9 mouse cellular contexts compared by ENCODE assay signal in the genomic region with DNA sequence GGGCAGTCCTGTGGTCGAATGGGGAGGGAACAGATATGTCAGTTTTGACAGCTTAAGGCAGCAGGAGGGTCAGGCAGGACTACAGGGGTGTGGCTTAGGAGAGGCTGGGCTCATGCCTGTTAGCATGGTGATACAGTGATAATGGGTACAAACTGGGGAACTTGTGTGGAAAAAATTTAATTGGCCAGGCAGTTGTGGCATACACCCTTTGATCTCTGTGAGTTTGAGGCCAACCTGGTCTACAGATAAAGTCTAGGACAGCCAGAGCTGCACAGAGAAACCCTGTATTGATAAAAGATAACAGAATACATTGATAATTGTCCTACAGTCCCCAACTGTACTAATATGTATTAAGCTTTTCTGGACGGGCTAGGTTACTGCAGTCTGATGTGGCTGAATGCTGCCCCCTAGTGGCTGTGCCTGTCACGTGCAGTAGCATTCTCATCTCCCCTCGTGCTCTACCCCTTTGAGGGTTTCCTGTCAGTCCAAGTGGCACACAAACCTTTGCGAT. TPM values are rescaled to one million over a fixed set of nuclear protein-coding genes. Genes with fewer than 3 reads are reported as not detected.
DNase-seq lines count a peak whose midpoint lies in the region; ATAC-seq and TF ChIP-seq lines count a peak whose summit lies in the region.
"Had no signal": no experiment of that assay in that cellular context is flagged by ENCODE, and none has a peak within 500 bp of the region (broad histone marks: within the 10 kb centered on the region; RNA-seq: fewer than 3 reads in every experiment).

No protein-coding gene starts in this region.

- 18% methylated on average over 5 of the region's 5 CpGs for WGBS in neural tube, embryonic 15.5 days
- 19% methylated on average over 5 of the region's 5 CpGs for WGBS in embryonic facial prominence, embryonic 11.5 days
- WGBS in intestine, embryonic 15.5 days: 17% methylated on average over 5 of the region's 5 CpGs
- 15% methylated on average over 5 of the region's 5 CpGs for WGBS in liver, adult 2 months

- no peak overlapping the region for H3K9ac ChIP-seq in neural tube, embryonic 15.5 days (replicated peaks)
- no peak overlapping the region for H3K9ac ChIP-seq in embryonic facial prominence, embryonic 11.5 days (replicated peaks; ENCODE audit: low read length)
- H3K9ac ChIP-seq in intestine, embryonic 15.5 days: no peak overlapping the region
- no peak overlapping the region for H3K9ac ChIP-seq in liver, adult 2 months (ENCODE audit: low read depth, low read length)

- ATAC-seq in neural tube, embryonic 15.5 days (ENCODE audit: low FRiP score): no peak
- ATAC-seq in embryonic facial prominence, embryonic 11.5 days (replicated peaks; ENCODE audit: insufficient number of reproducible peaks, low FRiP score, low TSS enrichment, low read depth): no peak
- peak; percentile 68 for ATAC-seq in intestine, embryonic 15.5 days

- 0 out of 2 replicates have a peak, but pooled peaks cover 2% of the 10 kb centered on the region for H3K4me1 ChIP-seq in neural tube, embryonic 15.5 days
- no peaks in the 10 kb centered on the region for H3K4me1 ChIP-seq in embryonic facial prominence, embryonic 11.5 days (ENCODE audit: control insufficient read depth, insufficient read depth, low read length)
- no peaks in the 10 kb centered on the region for H3K4me1 ChIP-seq in intestine, embryonic 15.5 days (replicated peaks)
- H3K4me1 ChIP-seq in liver, adult 2 months (ENCODE audit: control insufficient read depth, insufficient read depth, low read length): no peaks in the 10 kb centered on the region

- H3K4me3 ChIP-seq in neural tube, embryonic 15.5 days (replicated peaks): no peak overlapping the region
- H3K4me3 ChIP-seq in embryonic facial prominence, embryonic 11.5 days (ENCODE audit: low read depth, low read length): no peak overlapping the region
- H3K4me3 ChIP-seq in intestine, embryonic 15.5 days (replicated peaks): no peak overlapping the region
- H3K4me3 ChIP-seq in liver, adult 2 months (ENCODE audit: insufficient read depth, low read depth, low read length): no peak overlapping the region
- no peak overlapping the region for H3K4me3 ChIP-seq in myocyte

- H3K4me2 ChIP-seq in neural tube, embryonic 15.5 days: no peak overlapping the region
- no peak overlapping the region for H3K4me2 ChIP-seq in embryonic facial prominence, embryonic 11.5 days (ENCODE audit: low read depth, low read length)
- no peak overlapping the region for H3K4me2 ChIP-seq in intestine, embryonic 15.5 days (replicated peaks)
- H3K4me2 ChIP-seq in myocyte (ENCODE audit: low read depth): no peak overlapping the region

- no peak overlapping the region for H3K27ac ChIP-seq in neural tube, embryonic 15.5 days (replicated peaks)
- H3K27ac ChIP-seq in embryonic facial prominence, embryonic 11.5 days (replicated peaks; ENCODE audit: low read depth, low read length): no peak overlapping the region
- no peak overlapping the region for H3K27ac ChIP-seq in intestine, embryonic 15.5 days
- no peak overlapping the region for H3K27ac ChIP-seq in liver, adult 2 months (replicated peaks; ENCODE audit: insufficient read depth, low read depth, low read length)

- no peaks in the 10 kb centered on the region for H3K27me3 ChIP-seq in neural tube, embryonic 15.5 days (replicated peaks)
- no peaks in the 10 kb centered on the region for H3K27me3 ChIP-seq in embryonic facial prominence, embryonic 11.5 days (ENCODE audit: control insufficient read depth, insufficient read depth, low read length)
- no peaks in the 10 kb centered on the region for H3K27me3 ChIP-seq in intestine, embryonic 15.5 days (replicated peaks)
- no peaks in the 10 kb centered on the region for H3K27me3 ChIP-seq in liver, adult 2 months (ENCODE audit: control insufficient read depth, insufficient read depth, low read length)
- no peaks in the 10 kb centered on the region for H3K27me3 ChIP-seq in myocyte (ENCODE audit: control insufficient read depth, insufficient read depth, insufficient read length)

- no peaks in the 10 kb centered on the region for H3K79me2 ChIP-seq in liver, adult 2 months (ENCODE audit: control insufficient read depth, insufficient read depth, low read length)
- no peaks in the 10 kb centered on the region for H3K79me2 ChIP-seq in myocyte (ENCODE audit: control insufficient read depth, insufficient read depth)

- no peak overlapping the region for H3ac ChIP-seq in myocyte (ENCODE audit: control insufficient read depth, insufficient read length)

- TF ChIP-seq POLR2A in liver, adult 2 months (IDR thresholded peaks at IDR 0.05; ENCODE audit: extremely low read depth, insufficient read depth, low read length): no peak
- TF ChIP-seq POLR2A in myocyte (IDR thresholded peaks at IDR 0.05; ENCODE audit: insufficient read length, low read depth): no peak

- no peaks in the 10 kb centered on the region for H3K36me3 ChIP-seq in neural tube, embryonic 15.5 days
- no peaks in the 10 kb centered on the region for H3K36me3 ChIP-seq in embryonic facial prominence, embryonic 11.5 days (replicated peaks; ENCODE audit: control insufficient read depth, insufficient read depth, low read depth, low read length)
- no peaks in the 10 kb centered on the region for H3K36me3 ChIP-seq in intestine, embryonic 15.5 days
- H3K36me3 ChIP-seq in liver, adult 2 months (ENCODE audit: control insufficient read depth, insufficient read depth, low read length): no peaks in the 10 kb centered on the region
- no peaks in the 10 kb centered on the region for H3K36me3 ChIP-seq in myocyte (ENCODE audit: control insufficient read depth, insufficient read depth)

- peak; percentile 97 for TF ChIP-seq CTCF in liver, adult 2 months (IDR thresholded peaks at IDR 0.05; ENCODE audit: low read depth, low read length)

- H3K9me3 ChIP-seq in neural tube, embryonic 15.5 days (replicated peaks): no peaks in the 10 kb centered on the region
- no peaks in the 10 kb centered on the region for H3K9me3 ChIP-seq in embryonic facial prominence, embryonic 11.5 days (replicated peaks; ENCODE audit: control insufficient read depth, low read length)
- H3K9me3 ChIP-seq in intestine, embryonic 15.5 days: no peaks in the 10 kb centered on the region

- peak; percentile 62 for DNase-seq in neural tube, embryonic 10.5 days (ENCODE audit: extremely low spot score, low spot score)
- DNase-seq in adipocyte (ENCODE audit: low spot score): peak; percentile 65
- DNase-seq in embryonic facial prominence, embryonic 11.5 days (ENCODE audit: low spot score): peak; percentile 78
- peak; percentile 45 for DNase-seq in liver, adult 2 months (ENCODE audit: extremely low read depth, low read depth, low spot score)
- peak; percentile 70 for DNase-seq in testis, postnatal 14 days (ENCODE audit: low spot score)

TF ChIP-seq in myocyte, 11 proteins besides CTCF, POLR2A, EP300 and RAD21:
- TF ChIP-seq MYOD1 (IDR thresholded peaks at IDR 0.05; ENCODE audit: control insufficient read depth in 1 of 3, insufficient read length in 2 of 3, low read depth in 2 of 3): peak in 1 of 3 experiments; percentile 7
- no peak for TF ChIP-seq MYOG (IDR thresholded peaks at IDR 0.05; ENCODE audit: control insufficient read depth in 1 of 3, insufficient read depth in 1 of 3, insufficient read length in 2 of 3, low read depth in 2 of 3)
- peak; percentile 70 for TF ChIP-seq USF1 (IDR thresholded peaks at IDR 0.05; ENCODE audit: low read depth)
- TF ChIP-seq MAX (IDR thresholded peaks at IDR 0.05; ENCODE audit: low read depth): peak; percentile 35
- TF ChIP-seq E2F4 (IDR thresholded peaks at IDR 0.05; ENCODE audit: insufficient read depth): no peak

RNA-seq across cellular contexts. Expression of a gene that starts 8.5 kb away (rescaled TPM):
- 0.09 and 0.35 TPM in 2 replicates for polyA plus RNA-seq in neural tube, embryonic 15.5 days (2015; fragmentation: Nextera tagmentation; extraction: Ambion mirVana)
- polyA plus RNA-seq in embryonic facial prominence, embryonic 11.5 days (2014; fragmentation: Nextera tagmentation; extraction: Ambion mirVana): 0.06 TPM in 2 replicates
- polyA plus RNA-seq in intestine, embryonic 15.5 days (2015; fragmentation: Nextera tagmentation; extraction: Ambion mirVana): 0.05 TPM in 1 of 2 replicates, not detected in the other
- under 0.01 and 0.09 TPM in 2 replicates for total RNA-seq in liver, adult 2 months (2014; rRNA removed)
- 0.04 and 0.05 TPM in 2 replicates for polyA plus RNA-seq in liver, adult 2 months (2012; rRNA removed)
- 0.05 TPM for polyA plus RNA-seq in myocyte (2012; fragmentation: generic; extraction: Trizol)
- total RNA-seq: gastrocnemius, postnatal 36 days had no signal

RNA-seq across cellular contexts. Expression of a gene that starts 20.6 kb away (rescaled TPM):
- 333 and 359 TPM in 2 replicates for polyA plus RNA-seq in neural tube, embryonic 15.5 days (2015; fragmentation: Nextera tagmentation; extraction: Ambion mirVana)
- polyA plus RNA-seq in embryonic facial prominence, embryonic 11.5 days (2014; fragmentation: Nextera tagmentation; extraction: Ambion mirVana): 266 and 347 TPM in 2 replicates
- 363 and 364 TPM in 2 replicates for polyA plus RNA-seq in intestine, embryonic 15.5 days (2015; fragmentation: Nextera tagmentation; extraction: Ambion mirVana)
- total RNA-seq in liver, adult 2 months (2014; rRNA removed): 79.9 and 87.7 TPM in 2 replicates
- polyA plus RNA-seq in liver, adult 2 months (2012; rRNA removed): 369 and 388 TPM in 2 replicates
- polyA plus RNA-seq in myocyte (2012; fragmentation: generic; extraction: Trizol): 225 TPM

RNA-seq across cellular contexts. Expression of a gene that starts 25.1 kb away (rescaled TPM):
- 78.6 and 84.1 TPM in 2 replicates for polyA plus RNA-seq in neural tube, embryonic 15.5 days (2015; fragmentation: Nextera tagmentation; extraction: Ambion mirVana)
- polyA plus RNA-seq in embryonic facial prominence, embryonic 11.5 days (2014; fragmentation: Nextera tagmentation; extraction: Ambion mirVana): 17.1 and 19.7 TPM in 2 replicates
- polyA plus RNA-seq in intestine, embryonic 15.5 days (2015; fragmentation: Nextera tagmentation; extraction: Ambion mirVana): 34.8 and 37.8 TPM in 2 replicates
- 6.5 and 10.4 TPM in 2 replicates for total RNA-seq in liver, adult 2 months (2014; rRNA removed)
- 40.1 and 40.5 TPM in 2 replicates for polyA plus RNA-seq in liver, adult 2 months (2012; rRNA removed)
- polyA plus RNA-seq in myocyte (2012; fragmentation: generic; extraction: Trizol): 31.0 TPM

RNA-seq across cellular contexts. Expression of a gene that starts 25.2 kb away (rescaled TPM):
- 226 and 240 TPM in 2 replicates for polyA plus RNA-seq in neural tube, embryonic 15.5 days (2015; fragmentation: Nextera tagmentation; extraction: Ambion mirVana)
- polyA plus RNA-seq in embryonic facial prominence, embryonic 11.5 days (2014; fragmentation: Nextera tagmentation; extraction: Ambion mirVana): 282 and 329 TPM in 2 replicates
- polyA plus RNA-seq in intestine, embryonic 15.5 days (2015; fragmentation: Nextera tagmentation; extraction: Ambion mirVana): 270 and 286 TPM in 2 replicates
- total RNA-seq in liver, adult 2 months (2014; rRNA removed): 61.3 and 61.6 TPM in 2 replicates
- polyA plus RNA-seq in liver, adult 2 months (2012; rRNA removed): 62.1 and 75.1 TPM in 2 replicates
- 150 TPM for polyA plus RNA-seq in myocyte (2012; fragmentation: generic; extraction: Trizol)

RNA-seq across cellular contexts. Expression of a gene that starts 36.3 kb away (rescaled TPM):
- polyA plus RNA-seq in neural tube, embryonic 15.5 days (2015; fragmentation: Nextera tagmentation; extraction: Ambion mirVana): 14.6 and 18.6 TPM in 2 replicates
- 0.49 and 0.67 TPM in 2 replicates for polyA plus RNA-seq in embryonic facial prominence, embryonic 11.5 days (2014; fragmentation: Nextera tagmentation; extraction: Ambion mirVana)
- polyA plus RNA-seq in intestine, embryonic 15.5 days (2015; fragmentation: Nextera tagmentation; extraction: Ambion mirVana): 0.05 and 0.09 TPM in 2 replicates
- not detected in 2 replicates for total RNA-seq in liver, adult 2 months (2014; rRNA removed)
- 0.05 TPM in 1 of 2 replicates, not detected in the other for polyA plus RNA-seq in liver, adult 2 months (2012; rRNA removed)
- 0.05 TPM for polyA plus RNA-seq in myocyte (2012; fragmentation: generic; extraction: Trizol)
